Mouse (Mus musculus) heart, adult 2 months (tissue): ENCODE data around the gene Hat1.

Source experiments
- CTCF ChIP-seq: fragments of 200-600 bp; IDR thresholded peaks from 2 replicates; pipeline ENCODE4 v1.8.1; 2022; ENCODE audit warnings: antibody characterized with exemption, mild to moderate bottlenecking, moderate library complexity
- POLR2A ChIP-seq: fragments of 200-500 bp; IDR thresholded peaks from 2 replicates; pipeline ENCODE4 v1.6.1; 2011; ENCODE audit warnings: mild to moderate bottlenecking, low read depth, low read length, control low read depth; ENCODE audit not compliant: insufficient read depth

- TF ChIP-seq POLR2A = no peak
- no peak for TF ChIP-seq CTCF
Measured at GRCm38 (mm10) chr2:71461589-71461988, 72.8 kb downstream of the Hat1 start.
